ENCODE assay signal across 26 mouse cellular contexts in the genomic region with DNA sequence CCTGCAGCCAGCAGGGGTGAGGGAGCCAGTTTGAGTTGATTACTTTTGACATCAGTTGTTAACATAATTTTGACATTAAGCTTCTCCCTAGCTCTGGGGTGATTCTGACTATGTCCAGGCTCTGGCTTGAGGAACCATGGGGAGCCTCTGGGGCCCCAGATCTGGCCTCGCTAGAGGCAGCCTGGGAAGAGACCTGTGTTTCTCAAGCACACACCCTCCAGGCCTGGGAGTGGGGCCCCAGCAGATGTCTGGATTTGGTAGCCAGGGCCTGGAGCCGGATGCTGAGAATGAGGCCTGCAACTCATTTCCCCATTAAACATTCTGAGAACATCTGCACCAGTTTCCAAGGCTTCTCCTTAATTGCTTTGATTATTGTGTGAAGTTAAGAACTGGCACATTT.
A peak's percentile ranks its signal among the peaks of the same experiment; 100 is the strongest.
DNase-seq lines count a peak whose midpoint lies in the region; ATAC-seq and TF ChIP-seq lines count a peak whose summit lies in the region.
"Had no signal": no experiment of that assay in that cellular context is flagged by ENCODE, and none has a peak within 500 bp of the region (broad histone marks: within the 10 kb centered on the region; RNA-seq: fewer than 3 reads in every experiment).

No protein-coding gene starts in this region.

- WGBS in heart, embryonic 11.5 days (ENCODE audit: insufficient replicate concordance) = 79% methylated on average over 2 of the region's 2 CpGs

- TF ChIP-seq CTCF in gastrocnemius, adult 2 months (IDR thresholded peaks at IDR 0.05) = no peak

- no peak overlapping the region for H3K4me2 ChIP-seq in heart, embryonic 11.5 days
- H3K4me2 ChIP-seq: forebrain, embryonic 12.5 days; forebrain, embryonic 15.5 days; heart, embryonic 13.5 days; hindbrain, embryonic 14.5 days had no signal

- no peak overlapping the region for H3K27ac ChIP-seq in gastrocnemius, adult 2 months
- H3K27ac ChIP-seq in heart, embryonic 11.5 days (ENCODE audit: low read depth, low read length) = no peak overlapping the region
- H3K27ac ChIP-seq: forebrain, embryonic 12.5 days; forebrain, embryonic 15.5 days; heart, embryonic 13.5 days; hindbrain, embryonic 14.5 days; hindbrain, postnatal 0 days had no signal

- no peak overlapping the region for H3K4me3 ChIP-seq in gastrocnemius, adult 2 months
- no peak overlapping the region for H3K4me3 ChIP-seq in heart, embryonic 11.5 days (ENCODE audit: low read depth, low read length)
- H3K4me3 ChIP-seq: erythroblast, embryonic 14.5 days; forebrain, embryonic 12.5 days; forebrain, embryonic 15.5 days; heart, embryonic 13.5 days had no signal

- H3K36me3 ChIP-seq in heart, embryonic 11.5 days (ENCODE audit: control insufficient read depth, insufficient read depth, low read length) = peaks cover 20% of the 10 kb centered on the region

- intact Hi-C loops in gastrocnemius, adult 2 months (cut with DNase I) = no loop called here

- peak; percentile 43 for DNase-seq in gastrocnemius, adult 2 months
- DNase-seq in gastrocnemius, adult 8-10 months (ENCODE audit: low spot score in 2 of 2) = no peak
- DNase-seq in heart, adult 11 months = peak; percentile 83
- DNase-seq in forelimb bud, embryonic 11.5 days (ENCODE audit: low read depth, low spot score) = peak; percentile 18
- no peak for DNase-seq in kidney, postnatal 4 days
- no peak for DNase-seq in adrenal gland, postnatal 4 days (ENCODE audit: low spot score in 2 of 2)
- DNase-seq: adrenal gland, adult 8-10 months; adrenal gland, postnatal 25 days; cerebellum, adult 18-20 months; cerebellum, adult 9-10 months; cerebellum, postnatal 14 days; heart, adult 18-20 months; heart, postnatal 14 days; heart, postnatal 4 days; kidney, adult 18-20 months had no signal

- H3K9ac ChIP-seq in heart, embryonic 11.5 days (ENCODE audit: low read depth, low read length) = no peak overlapping the region
- H3K9ac ChIP-seq: forebrain, embryonic 12.5 days; forebrain, embryonic 15.5 days; heart, embryonic 13.5 days; hindbrain, embryonic 14.5 days had no signal

- H3K27me3 ChIP-seq in heart, embryonic 11.5 days (ENCODE audit: control insufficient read depth, insufficient read depth, low read length) = no peaks in the 10 kb centered on the region
- H3K27me3 ChIP-seq: forebrain, embryonic 12.5 days; forebrain, embryonic 15.5 days; heart, embryonic 13.5 days had no signal

- peaks cover 12% of the 10 kb centered on the region for H3K9me3 ChIP-seq in heart, embryonic 11.5 days (replicated peaks; ENCODE audit: control insufficient read depth, low read length)

- ATAC-seq in heart, embryonic 11.5 days (replicated peaks; ENCODE audit: insufficient number of reproducible peaks, low FRiP score, low TSS enrichment) = no peak
- ATAC-seq in megakaryocyte progenitor cell, adult 5-6 weeks (replicated peaks; ENCODE audit: poor library complexity) = no peak
- ATAC-seq: activated CD4-positive, CD25-positive, alpha-beta regulatory T cell, adult 4 months; forebrain, embryonic 15.5 days; hindbrain, postnatal 0 days; inflammation-experienced regulatory T-cells, adult 6 months; intestine, embryonic 16.5 days had no signal

- peaks cover 5% of the 10 kb centered on the region; the same call in 1 of the 2 replicates for H3K4me1 ChIP-seq in heart, embryonic 11.5 days (ENCODE audit: control insufficient read depth, insufficient read depth, low read length)
- H3K4me1 ChIP-seq: forebrain, embryonic 12.5 days; forebrain, embryonic 15.5 days had no signal

Comparison
In these comparisons a context has a peak if more than half of its experiments do, and no peak if none do; other contexts are left out.
1. DNase-seq: peak in gastrocnemius, adult 2 months (single experiment), heart, adult 11 months (single experiment) and forelimb bud, embryonic 11.5 days (single experiment); none in gastrocnemius, adult 8-10 months (0 of 2), kidney, postnatal 4 days (0 of 2) and adrenal gland, postnatal 4 days (0 of 2).